Mouse (Mus musculus): ENCODE data around the gene Pdcd2.

- TF ChIP-seq POLR2A (IDR thresholded peaks at IDR 0.05; ENCODE audit: low read depth, low read length), result no peak
- no peak for TF ChIP-seq CTCF (IDR thresholded peaks at IDR 0.05; ENCODE audit: extremely low read depth, insufficient read length, insufficient replicate concordance, low read depth, low read length)
These were observed 673 bp upstream of the Pdcd2 start for GRCm38 (mm10) chr17:15527811-15528136.

All from small intestine, adult 2 months (tissue).